9 mouse cellular contexts compared by ENCODE assay signal in the genomic region with DNA sequence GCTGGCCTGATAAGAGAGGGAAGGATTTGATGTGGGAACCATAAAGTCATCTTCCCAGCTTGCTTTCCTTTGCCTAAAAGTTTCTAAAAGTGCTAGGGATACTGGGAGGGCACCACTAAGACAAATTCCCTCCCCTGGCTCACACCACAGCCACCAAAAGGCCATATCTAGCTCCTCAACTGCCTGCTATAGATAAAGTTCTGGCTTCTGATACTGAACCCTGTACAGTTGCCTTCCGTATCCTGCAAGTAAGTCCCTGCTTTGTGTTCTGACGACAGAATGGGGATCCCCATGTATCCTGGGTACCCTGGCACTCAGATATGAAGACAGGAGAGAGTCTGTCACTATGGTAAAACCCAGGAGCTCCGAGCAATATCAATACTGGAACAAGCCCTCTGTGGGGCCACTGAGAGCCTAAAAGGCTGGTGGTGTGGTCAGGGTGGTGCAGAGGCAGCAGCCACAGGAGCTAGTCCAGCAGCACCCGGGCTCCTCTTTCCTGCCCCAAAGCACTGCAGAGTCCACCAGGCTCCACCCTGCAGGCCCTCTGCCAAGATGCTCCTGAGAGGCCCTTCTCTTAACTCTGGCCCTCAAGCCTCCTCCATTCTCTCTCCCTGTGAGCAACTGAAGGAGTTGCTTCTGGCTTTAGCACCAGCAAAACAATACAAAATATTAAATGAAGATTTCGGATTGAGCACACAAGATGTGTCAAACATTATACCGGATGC. TPM values are rescaled to one million over a fixed set of nuclear protein-coding genes. Genes with fewer than 3 reads are reported as not detected.
A peak's percentile ranks its signal among the peaks of the same experiment; 100 is the strongest.
DNase-seq lines count a peak whose midpoint lies in the region; ATAC-seq and TF ChIP-seq lines count a peak whose summit lies in the region.
"Had no signal": no experiment of that assay in that cellular context is flagged by ENCODE, and none has a peak within 500 bp of the region (broad histone marks: within the 10 kb centered on the region; RNA-seq: fewer than 3 reads in every experiment).

No protein-coding gene starts in this region.

- H3K27ac ChIP-seq in kidney, adult 2 months (ENCODE audit: insufficient read depth, low read depth, low read length) = no peak overlapping the region
- H3K27ac ChIP-seq in embryonic facial prominence, embryonic 12.5 days = peak overlapping the region; percentile 74
- H3K27ac ChIP-seq in limb, embryonic 11.5 days (replicated peaks; ENCODE audit: low read depth, low read length) = no peak overlapping the region
- peak overlapping the region; percentile 20; the same call in 1 of the 2 replicates for H3K27ac ChIP-seq in midbrain, postnatal 0 days (ENCODE audit: low read depth, low read length)

- no peak overlapping the region for H3K4me3 ChIP-seq in kidney, adult 2 months (ENCODE audit: insufficient read depth, low read depth, low read length)
- H3K4me3 ChIP-seq in embryonic facial prominence, embryonic 12.5 days = no peak overlapping the region
- H3K4me3 ChIP-seq in limb, embryonic 11.5 days (ENCODE audit: low read depth, low read length) = no peak overlapping the region
- H3K4me3 ChIP-seq in midbrain, postnatal 0 days (ENCODE audit: low read depth, low read length) = no peak overlapping the region; the same call in 1 of the 2 replicates

- peak; percentile 49 for DNase-seq in kidney, adult 2 months
- DNase-seq in kidney, postnatal 4 days = no peak
- no peak for DNase-seq in limb, embryonic 11.5 days (ENCODE audit: low spot score)
- DNase-seq in midbrain, postnatal 0 days (ENCODE audit: low spot score) = no peak
- no peak for DNase-seq in ovary, adult 18-20 months (ENCODE audit: low spot score)
- no peak for DNase-seq in layer of hippocampus, postnatal 25 days (ENCODE audit: extremely low spot score in 1 of 2, low spot score in 1 of 2)
- DNase-seq in spleen, postnatal 14 days (ENCODE audit: low spot score in 2 of 2) = no peak

- ATAC-seq in embryonic facial prominence, embryonic 12.5 days (ENCODE audit: insufficient number of reproducible peaks, insufficient read depth, low FRiP score, low TSS enrichment) = no peak
- ATAC-seq in limb, embryonic 11.5 days (ENCODE audit: insufficient number of reproducible peaks, low FRiP score, low TSS enrichment, low read depth) = no peak
- ATAC-seq in midbrain, postnatal 0 days (ENCODE audit: low FRiP score) = no peak

- no peak overlapping the region for H3K4me2 ChIP-seq in embryonic facial prominence, embryonic 12.5 days (replicated peaks)
- H3K4me2 ChIP-seq in limb, embryonic 11.5 days (ENCODE audit: low read depth, severe bottlenecking) = 0 out of 2 replicates have a peak overlapping the region, but pooled peaks have one; percentile 88
- no peak overlapping the region for H3K4me2 ChIP-seq in midbrain, postnatal 0 days (ENCODE audit: low read depth, low read length, poor library complexity, severe bottlenecking)

- H3K9me3 ChIP-seq in embryonic facial prominence, embryonic 12.5 days = no peaks in the 10 kb centered on the region
- H3K9me3 ChIP-seq in limb, embryonic 11.5 days (ENCODE audit: control insufficient read depth, low read length) = no peaks in the 10 kb centered on the region
- H3K9me3 ChIP-seq in midbrain, postnatal 0 days (ENCODE audit: low read length) = no peaks in the 10 kb centered on the region
- H3K9me3 ChIP-seq: limb, embryonic 12.5 days had no signal

- H3K36me3 ChIP-seq in kidney, adult 2 months (ENCODE audit: control insufficient read depth, insufficient read depth, low read length) = no peaks in the 10 kb centered on the region
- H3K36me3 ChIP-seq in embryonic facial prominence, embryonic 12.5 days = peaks cover 23% of the 10 kb centered on the region
- peaks cover 5% of the 10 kb centered on the region; the same call in 1 of the 2 replicates for H3K36me3 ChIP-seq in limb, embryonic 11.5 days (ENCODE audit: control insufficient read depth, insufficient read depth, low read length)
- peaks cover 23% of the 10 kb centered on the region for H3K36me3 ChIP-seq in midbrain, postnatal 0 days (ENCODE audit: insufficient read depth, low read length)

- no peak overlapping the region for H3K9ac ChIP-seq in embryonic facial prominence, embryonic 12.5 days
- no peak overlapping the region for H3K9ac ChIP-seq in limb, embryonic 11.5 days (ENCODE audit: low read length)
- no peak overlapping the region for H3K9ac ChIP-seq in midbrain, postnatal 0 days (replicated peaks; ENCODE audit: low read length, poor library complexity, severe bottlenecking)
- H3K9ac ChIP-seq: limb, embryonic 12.5 days had no signal

- no peaks in the 10 kb centered on the region for H3K27me3 ChIP-seq in kidney, adult 2 months (replicated peaks; ENCODE audit: control insufficient read depth, insufficient read depth, low read length)
- no peaks in the 10 kb centered on the region for H3K27me3 ChIP-seq in embryonic facial prominence, embryonic 12.5 days
- no peaks in the 10 kb centered on the region; the same call in 1 of the 2 replicates for H3K27me3 ChIP-seq in limb, embryonic 11.5 days (ENCODE audit: control insufficient read depth, insufficient read depth, low read length)
- no peaks in the 10 kb centered on the region for H3K27me3 ChIP-seq in midbrain, postnatal 0 days (ENCODE audit: insufficient read depth, low read length)
- H3K27me3 ChIP-seq: limb, embryonic 12.5 days had no signal

- TF ChIP-seq POLR2A in kidney, adult 2 months (IDR thresholded peaks at IDR 0.05; ENCODE audit: low read depth, low read length) = no peak

- TF ChIP-seq CTCF in kidney, adult 2 months (conservative IDR thresholded peaks at IDR 0.05; ENCODE audit: insufficient read depth, insufficient read length, low read depth, low read length) = no peak
- TF ChIP-seq CTCF in midbrain, postnatal 0 days (IDR thresholded peaks at IDR 0.05) = no peak

- H3K4me1 ChIP-seq in kidney, adult 2 months (ENCODE audit: control insufficient read depth, insufficient read depth, low read length) = no peaks in the 10 kb centered on the region; the same call in 1 of the 2 replicates
- H3K4me1 ChIP-seq in embryonic facial prominence, embryonic 12.5 days = peaks cover 53% of the 10 kb centered on the region
- H3K4me1 ChIP-seq in limb, embryonic 11.5 days (ENCODE audit: control insufficient read depth, insufficient read depth, low read length) = peaks cover 39% of the 10 kb centered on the region
- H3K4me1 ChIP-seq in midbrain, postnatal 0 days (ENCODE audit: insufficient read depth, low read length) = peaks cover 16% of the 10 kb centered on the region

- 68% methylated on average over 6 of the region's 6 CpGs for WGBS in kidney, adult 2 months
- WGBS in embryonic facial prominence, embryonic 12.5 days = 73% methylated on average over 6 of the region's 6 CpGs
- 82% methylated on average over 6 of the region's 6 CpGs for WGBS in limb, embryonic 11.5 days
- WGBS in midbrain, postnatal 0 days = 75% methylated on average over 6 of the region's 6 CpGs

RNA-seq across cellular contexts. Expression of a gene that starts 8.0 kb away (rescaled TPM):
- 4.3 and 5.3 TPM in 2 replicates for polyA plus RNA-seq in kidney, adult 2 months (2012; rRNA removed)
- 4.7 and 5.4 TPM in 2 replicates for polyA plus RNA-seq in embryonic facial prominence, embryonic 12.5 days (2016; fragmentation: Nextera tagmentation; extraction: Ambion mirVana)
- 1.2 and 1.9 TPM in 2 replicates for polyA plus RNA-seq in limb, embryonic 11.5 days (2014; fragmentation: Nextera tagmentation; extraction: Ambion mirVana)
- 0.76 and 8.6 TPM in 2 replicates for total RNA-seq in midbrain, postnatal 0 days (2014; rRNA removed)
- 3.1 and 4.7 TPM in 2 replicates for polyA plus RNA-seq in midbrain, postnatal 0 days (2015; fragmentation: Nextera tagmentation; extraction: Ambion mirVana)
- 1 to 10 TPM; 3.6 to 4.7 TPM for total RNA-seq in layer of hippocampus, postnatal 25 days (2021)

RNA-seq across cellular contexts. Expression of a gene that starts 10.7 kb away (rescaled TPM):
- 41.5 and 49.3 TPM in 2 replicates for polyA plus RNA-seq in kidney, adult 2 months (2012; rRNA removed)
- 49.0 and 55.8 TPM in 2 replicates for polyA plus RNA-seq in embryonic facial prominence, embryonic 12.5 days (2016; fragmentation: Nextera tagmentation; extraction: Ambion mirVana)
- 15.1 and 19.9 TPM in 2 replicates for polyA plus RNA-seq in limb, embryonic 11.5 days (2014; fragmentation: Nextera tagmentation; extraction: Ambion mirVana)
- total RNA-seq in midbrain, postnatal 0 days (2014; rRNA removed) = 286 and 357 TPM in 2 replicates
- 176 and 178 TPM in 2 replicates for polyA plus RNA-seq in midbrain, postnatal 0 days (2015; fragmentation: Nextera tagmentation; extraction: Ambion mirVana)
- total RNA-seq in layer of hippocampus, postnatal 25 days (2021) = 100 to 1,000 TPM; 339 to 369 TPM

RNA-seq across cellular contexts. Expression of a gene that starts 15.7 kb away (rescaled TPM):
- polyA plus RNA-seq in kidney, adult 2 months (2012; rRNA removed) = 54.1 and 70.7 TPM in 2 replicates
- polyA plus RNA-seq in embryonic facial prominence, embryonic 12.5 days (2016; fragmentation: Nextera tagmentation; extraction: Ambion mirVana) = 10.3 and 10.5 TPM in 2 replicates
- polyA plus RNA-seq in limb, embryonic 11.5 days (2014; fragmentation: Nextera tagmentation; extraction: Ambion mirVana) = 11.8 and 13.2 TPM in 2 replicates
- 1.4 TPM in 2 replicates for total RNA-seq in midbrain, postnatal 0 days (2014; rRNA removed)
- 1.5 and 1.6 TPM in 2 replicates for polyA plus RNA-seq in midbrain, postnatal 0 days (2015; fragmentation: Nextera tagmentation; extraction: Ambion mirVana)
- under 1 TPM; 0.34 to 0.96 TPM for total RNA-seq in layer of hippocampus, postnatal 25 days (2021)

RNA-seq across cellular contexts. Expression of a gene that starts 15.9 kb away (rescaled TPM):
- 81.9 and 92.5 TPM in 2 replicates for polyA plus RNA-seq in kidney, adult 2 months (2012; rRNA removed)
- polyA plus RNA-seq in embryonic facial prominence, embryonic 12.5 days (2016; fragmentation: Nextera tagmentation; extraction: Ambion mirVana) = 18.4 and 19.7 TPM in 2 replicates
- 14.2 and 15.1 TPM in 2 replicates for polyA plus RNA-seq in limb, embryonic 11.5 days (2014; fragmentation: Nextera tagmentation; extraction: Ambion mirVana)
- total RNA-seq in midbrain, postnatal 0 days (2014; rRNA removed) = 23.6 and 31.8 TPM in 2 replicates
- 43.4 and 51.5 TPM in 2 replicates for polyA plus RNA-seq in midbrain, postnatal 0 days (2015; fragmentation: Nextera tagmentation; extraction: Ambion mirVana)
- total RNA-seq in layer of hippocampus, postnatal 25 days (2021) = 10 to 100 TPM; 31.7 to 35.5 TPM

RNA-seq across cellular contexts. Expression of a gene that starts 43.5 kb away (rescaled TPM):
- 13.5 and 15.3 TPM in 2 replicates for polyA plus RNA-seq in kidney, adult 2 months (2012; rRNA removed)
- polyA plus RNA-seq in embryonic facial prominence, embryonic 12.5 days (2016; fragmentation: Nextera tagmentation; extraction: Ambion mirVana) = 28.8 and 29.7 TPM in 2 replicates
- 18.0 and 18.1 TPM in 2 replicates for polyA plus RNA-seq in limb, embryonic 11.5 days (2014; fragmentation: Nextera tagmentation; extraction: Ambion mirVana)
- total RNA-seq in midbrain, postnatal 0 days (2014; rRNA removed) = 41.9 and 48.4 TPM in 2 replicates
- polyA plus RNA-seq in midbrain, postnatal 0 days (2015; fragmentation: Nextera tagmentation; extraction: Ambion mirVana) = 50.6 and 55.2 TPM in 2 replicates
- total RNA-seq in layer of hippocampus, postnatal 25 days (2021) = 100 to 1,000 TPM in 1 of 2 experiments, 10 to 100 TPM in 1; 85.6 to 106 TPM

Comparison
In these comparisons a context has a peak if more than half of its experiments do, and no peak if none do; other contexts are left out.
1. H3K27ac ChIP-seq: peak in embryonic facial prominence, embryonic 12.5 days (single experiment) and midbrain, postnatal 0 days (single experiment); none in kidney, adult 2 months (single experiment) and limb, embryonic 11.5 days (single experiment).